In the genomic region with DNA sequence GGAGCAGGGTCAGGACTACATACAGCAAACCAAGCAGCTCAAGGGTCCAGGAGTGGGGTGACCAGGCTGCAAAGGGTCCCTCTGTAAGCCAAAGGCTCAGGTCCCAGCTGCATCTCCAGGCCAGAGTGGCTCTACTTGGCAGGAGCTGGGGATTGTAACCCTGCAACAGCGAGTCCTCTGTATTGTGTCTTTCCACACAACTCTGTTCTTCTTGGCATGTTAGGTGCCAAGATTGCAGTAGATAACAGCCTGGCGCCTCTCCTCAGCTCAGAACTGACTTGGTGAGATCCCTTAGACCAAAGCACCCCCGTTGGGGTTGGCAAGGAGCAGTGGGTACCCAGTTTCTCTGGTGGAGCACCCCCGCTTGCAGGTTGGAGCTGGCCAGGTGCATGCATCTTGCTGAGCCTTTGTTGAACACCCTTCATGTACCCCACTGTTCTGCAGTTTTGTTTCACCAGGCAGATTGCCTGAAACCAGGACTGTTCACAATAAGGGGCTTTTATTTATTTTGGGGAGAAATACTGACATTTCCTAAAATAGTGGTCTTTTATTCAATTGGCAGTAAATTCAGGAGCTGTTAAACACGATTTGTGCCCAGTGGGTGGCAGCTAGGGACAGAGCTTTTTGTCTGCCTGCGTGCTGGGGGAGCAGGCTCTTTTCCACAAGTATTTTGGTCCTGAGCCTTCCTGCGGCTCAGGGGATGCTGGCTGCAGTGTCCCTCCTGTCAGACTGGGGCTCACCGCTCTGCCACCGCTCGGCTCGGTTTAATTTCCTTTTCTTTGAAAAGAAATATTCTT, we compare ENCODE assay signal across 15 mouse cellular contexts.
A peak's percentile ranks its signal among the peaks of the same experiment; 100 is the strongest.
DNase-seq lines count a peak whose midpoint lies in the region; TF ChIP-seq lines count a peak whose summit lies in the region.
"Had no signal": no experiment of that assay in that cellular context is flagged by ENCODE, and none has a peak within 500 bp of the region (broad histone marks: within the 10 kb centered on the region; RNA-seq: fewer than 3 reads in every experiment).

No protein-coding gene starts in this region.

- intact Hi-C loops in left cerebral cortex, adult 2 months (cut with DNase I) = loop anchor here (10.0 kb wide), 1 partner anchor 152 kb away; no protein-coding TSS in a partner anchor
- intact Hi-C loops in left cerebral cortex, postnatal 14 days (cut with DNase I) = no loop called here
- intact Hi-C loops in heart, postnatal 25 days (cut with DNase I) = no loop called here

- no peak; the same call in 1 of the 2 replicates for TF ChIP-seq CTCF in left cerebral cortex, adult 2 months (IDR thresholded peaks at IDR 0.05)

- H3K4me1 ChIP-seq in limb, embryonic 10.5 days = no peaks in the 10 kb centered on the region

- peak overlapping the region; percentile 48; the same call in 1 of the 2 replicates for H3K27ac ChIP-seq in left cerebral cortex, adult 2 months
- no peak overlapping the region for H3K27ac ChIP-seq in limb, embryonic 10.5 days
- H3K27ac ChIP-seq: macrophage had no signal

- no peaks in the 10 kb centered on the region for H3K9me3 ChIP-seq in limb, embryonic 10.5 days (replicated peaks)

- peak; percentile 22 to 30 for DNase-seq in cerebellum, postnatal 10 days
- DNase-seq in cerebellum, adult 18-20 months = no peak
- no peak for DNase-seq in left cerebral cortex, adult 2 months (ENCODE audit: extremely low spot score in 1 of 2, low spot score in 2 of 2)
- DNase-seq in left cerebral cortex, adult 11 months (ENCODE audit: low spot score) = no peak
- peak; percentile 47 to 57 for DNase-seq in left cerebral cortex, postnatal 14 days (ENCODE audit: low spot score in 2 of 2)
- peak; percentile 33 for DNase-seq in right cerebral cortex, postnatal 25 days
- no peak for DNase-seq in limb, embryonic 10.5 days (ENCODE audit: low spot score)
- DNase-seq in heart, postnatal 25 days (ENCODE audit: low spot score) = no peak
- DNase-seq: cerebellum, adult 2 months; heart, adult 18-20 months; heart, postnatal 14 days; kidney, postnatal 4 days; liver, postnatal 0 days had no signal

- WGBS in limb, embryonic 10.5 days = 71% methylated on average over 11 of the region's 11 CpGs

- H3K4me3 ChIP-seq in left cerebral cortex, adult 2 months = no peak overlapping the region
- H3K4me3 ChIP-seq in limb, embryonic 10.5 days = no peak overlapping the region

- no peaks in the 10 kb centered on the region for H3K27me3 ChIP-seq in limb, embryonic 10.5 days (ENCODE audit: low read depth, poor library complexity, severe bottlenecking)
- H3K27me3 ChIP-seq: CH12.LX had no signal

- no peaks in the 10 kb centered on the region for H3K36me3 ChIP-seq in limb, embryonic 10.5 days

Comparison
In these comparisons a context has a peak if more than half of its experiments do, and no peak if none do; other contexts are left out.
1. DNase-seq: peak in cerebellum, postnatal 10 days (2 of 2), left cerebral cortex, postnatal 14 days (2 of 2) and right cerebral cortex, postnatal 25 days (single experiment); none in cerebellum, adult 18-20 months (0 of 2), left cerebral cortex, adult 2 months (0 of 2), left cerebral cortex, adult 11 months (single experiment), limb, embryonic 10.5 days (single experiment) and heart, postnatal 25 days (single experiment).